Mouse (Mus musculus): Measurements from ENCODE around the gene Ttc13. TPM values are rescaled to one million over a fixed set of nuclear protein-coding genes. Genes with fewer than 3 reads are reported as not detected.

Gene Ttc13
- total RNA-seq, 2 experiments from 2014 or later, result 49.6 to 51.6 TPM

DNA sequence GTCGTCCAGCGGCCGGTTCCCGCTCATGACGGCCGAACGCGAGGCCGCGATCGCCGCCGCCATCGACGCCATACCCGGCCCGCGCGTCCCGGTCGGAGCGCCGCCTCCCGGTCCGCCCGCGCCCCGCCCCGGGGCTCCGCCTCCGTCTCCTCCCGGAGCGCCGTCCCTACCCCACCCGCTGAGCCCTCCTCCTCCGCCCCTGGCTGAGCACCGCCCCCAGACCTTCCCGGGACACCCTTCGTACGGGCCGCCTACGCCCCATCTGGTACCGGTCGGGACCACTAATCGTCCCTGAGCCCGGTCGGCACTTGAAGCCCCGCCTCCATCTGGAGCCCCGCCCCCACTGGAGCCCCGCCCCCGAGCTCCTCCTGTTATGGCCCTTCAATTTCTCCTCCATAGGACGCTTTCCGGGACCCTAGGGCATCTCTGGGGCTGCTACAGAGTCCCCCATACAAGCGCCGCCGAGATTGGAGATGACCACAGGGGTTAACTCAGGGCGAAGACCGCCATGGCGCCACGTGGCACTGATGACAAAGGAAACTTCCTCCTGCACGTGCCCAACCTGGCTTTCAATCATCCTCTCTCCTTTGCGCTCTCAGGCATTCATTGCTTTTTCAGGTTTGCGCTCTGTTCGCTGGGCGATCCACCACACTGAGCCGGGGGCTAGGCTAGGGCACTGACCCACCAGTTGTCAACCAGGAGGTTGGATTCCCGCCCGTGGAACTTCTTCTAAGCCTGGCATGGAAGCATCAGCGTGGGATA, 58.5 kb downstream of the Ttc13 start, which contains the start of gene 2310022B05Rik:
2310022B05Rik (minus strand) TSS at position 258 of the 762 bp plus-strand sequence.
- Histone ChIP-seq H3K27ac (peak within 1 kb of the TSS; percentile 90), H3K4me3 (peak within 1 kb of the TSS; percentile 86)
- peak; percentile 82 to 86 for DNase-seq (ENCODE audit: low spot score in 2 of 2)
- TF ChIP-seq CTCF (conservative IDR thresholded peaks at IDR 0.05), result peak; percentile 42

- peak overlapping the region; percentile 86 for H3K4me3 ChIP-seq
- DNase-seq (ENCODE audit: low spot score in 2 of 2), result no peak
- no peak for TF ChIP-seq CTCF (conservative IDR thresholded peaks at IDR 0.05)
- peak overlapping the region; percentile 90 for H3K27ac ChIP-seq
Observed at GRCm38 (mm10) chr8:124662446-124663111, 59.2 kb downstream of the Ttc13 start.

DNA sequence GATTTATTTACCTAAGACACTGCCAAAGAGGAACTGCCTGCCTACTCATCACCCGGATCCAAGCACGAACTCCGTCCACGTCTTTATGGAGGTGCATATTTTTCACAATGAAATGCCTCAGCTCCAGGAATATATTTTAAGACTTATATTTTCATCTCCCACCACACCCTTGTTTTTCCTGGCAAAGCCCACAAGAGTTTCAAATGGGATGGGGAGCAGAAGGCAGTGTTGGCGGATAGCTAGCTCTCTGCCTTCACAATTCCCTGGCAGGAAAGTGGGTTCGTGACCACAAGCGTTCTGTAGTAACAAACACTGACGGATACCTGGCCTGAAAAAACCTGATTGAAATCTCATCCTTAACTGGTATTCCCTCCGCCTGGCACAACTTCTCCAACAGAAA, 60.0 kb downstream of the Ttc13 start:
- TF ChIP-seq CTCF (conservative IDR thresholded peaks at IDR 0.05), result no peak
- DNase-seq (ENCODE audit: low spot score in 2 of 2), result peak in 1 of 2 experiments; percentile 51

GRCm38 (mm10) chr8:124658415-124658814, 63.4 kb downstream of the Ttc13 start:
- Histone ChIP-seq H3K4me3 (peak overlapping the region; percentile 18; the same call in 1 of the 2 replicates), H3K27ac (peak overlapping the region; percentile 90)
- DNase-seq (ENCODE audit: low spot score in 2 of 2), result peak in 1 of 2 experiments; percentile 34
- no peak for TF ChIP-seq CTCF (conservative IDR thresholded peaks at IDR 0.05)

More for the DNA sequence above, 60.0 kb downstream of the Ttc13 start:
- H3K27ac ChIP-seq, result peak overlapping the region; percentile 90
- peak overlapping the region; percentile 86 for H3K4me3 ChIP-seq

DNA sequence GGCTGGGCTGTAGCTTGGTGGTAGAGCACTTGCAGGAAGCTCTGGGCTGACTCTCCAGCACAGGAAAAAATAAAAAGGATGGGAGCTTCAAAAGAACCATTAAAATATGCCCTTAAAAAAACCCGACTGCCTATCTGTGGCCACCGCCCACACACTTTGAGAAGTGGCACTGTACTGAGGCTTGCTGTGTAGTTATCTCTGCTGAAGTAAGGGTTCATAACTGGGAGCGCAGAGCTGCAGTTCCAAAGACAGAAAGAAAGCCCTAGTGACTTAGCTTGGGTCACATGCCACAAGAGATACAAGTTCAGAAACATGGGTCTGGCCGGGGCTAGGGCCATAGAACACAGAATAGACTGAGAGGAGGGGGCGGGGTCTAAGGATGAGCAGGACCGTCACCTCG, 63.8 kb downstream of the Ttc13 start:
- Histone ChIP-seq H3K4me3 (no peak overlapping the region), H3K27ac (peak overlapping the region; percentile 90)
- DNase-seq (ENCODE audit: low spot score in 2 of 2), result no peak
- TF ChIP-seq CTCF (conservative IDR thresholded peaks at IDR 0.05), result no peak

- no peak for DNase-seq (ENCODE audit: low spot score in 2 of 2)
- H3K27ac ChIP-seq, result peak overlapping the region; percentile 11; the same call in 1 of the 2 replicates
Observed at GRCm38 (mm10) chr8:124653568-124654475, 68.0 kb downstream of the Ttc13 start.

GRCm38 (mm10) chr8:124652546-124652945, 69.2 kb downstream of the Ttc13 start:
- TF ChIP-seq CTCF (conservative IDR thresholded peaks at IDR 0.05), result no peak
- DNase-seq (ENCODE audit: low spot score in 2 of 2), result no peak
- no peak overlapping the region for H3K4me3 ChIP-seq
- H3K27ac ChIP-seq, result no peak overlapping the region; the same call in 1 of the 2 replicates

More at GRCm38 (mm10) chr8:124653568-124654475, 68.0 kb downstream of the Ttc13 start:
- no peak for TF ChIP-seq CTCF (conservative IDR thresholded peaks at IDR 0.05)
- no peak overlapping the region for H3K4me3 ChIP-seq

DNA sequence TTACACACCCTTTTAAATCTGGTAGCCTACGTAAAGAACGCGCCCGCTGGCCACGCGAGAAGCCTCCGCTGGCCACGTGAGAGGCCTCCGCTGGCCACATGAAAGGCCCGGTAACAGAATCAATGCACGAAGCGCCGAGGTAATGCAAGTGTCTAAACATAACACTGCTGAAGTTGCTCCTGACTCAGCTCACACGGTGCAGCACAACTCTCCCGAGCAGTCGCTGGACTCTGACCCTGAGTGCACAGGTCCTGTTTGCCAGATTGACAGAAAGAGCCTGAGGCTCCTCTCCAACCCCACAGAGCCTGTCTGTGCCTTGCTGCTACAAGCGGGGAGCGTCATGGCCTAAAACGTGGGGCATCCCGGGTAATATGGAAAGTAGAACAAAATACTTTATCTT, 70.0 kb downstream of the Ttc13 start:
- DNase-seq (ENCODE audit: low spot score in 2 of 2), result no peak
- TF ChIP-seq CTCF (conservative IDR thresholded peaks at IDR 0.05), result no peak
- Histone ChIP-seq H3K4me3 (no peak overlapping the region), H3K27ac (0 out of 2 replicates have a peak overlapping the region, but pooled peaks have one; percentile 10)

- TF ChIP-seq CTCF (conservative IDR thresholded peaks at IDR 0.05), result no peak
- DNase-seq (ENCODE audit: low spot score in 2 of 2), result no peak
- Histone ChIP-seq H3K27ac (no peak overlapping the region), H3K4me3 (no peak overlapping the region)
Observed at GRCm38 (mm10) chr8:124648311-124648710, 73.5 kb downstream of the Ttc13 start.

GRCm38 (mm10) chr8:124643540-124644339, 78.0 kb downstream of the Ttc13 start:
- TF ChIP-seq CTCF (conservative IDR thresholded peaks at IDR 0.05), result no peak
- Histone ChIP-seq H3K4me3 (no peak overlapping the region), H3K27ac (peak overlapping the region; percentile 77)
- DNase-seq (ENCODE audit: low spot score in 2 of 2), result peak; percentile 53 to 62

GRCm38 (mm10) chr8:124641599-124641998, 80.2 kb downstream of the Ttc13 start:
- TF ChIP-seq CTCF (conservative IDR thresholded peaks at IDR 0.05), result no peak
- H3K27ac ChIP-seq, result peak overlapping the region; percentile 5; the same call in 1 of the 2 replicates

DNA sequence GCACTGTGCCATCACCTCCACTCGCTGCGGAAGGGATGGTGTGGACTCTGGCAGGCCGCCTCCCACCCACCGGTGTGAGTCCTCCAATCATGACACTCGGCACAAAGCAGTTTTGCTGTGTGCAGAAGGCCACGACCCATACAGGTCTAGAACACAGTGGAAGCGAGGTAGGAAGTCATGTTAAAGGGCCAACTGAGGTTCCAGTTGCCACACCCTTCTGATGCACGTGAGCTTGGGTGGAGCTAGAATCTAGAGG, 86.6 kb downstream of the Ttc13 start:
- no peak for DNase-seq (ENCODE audit: low spot score in 2 of 2)
- Histone ChIP-seq H3K4me3 (no peak overlapping the region), H3K27ac (peak overlapping the region; percentile 79; the same call in 1 of the 2 replicates)
- TF ChIP-seq CTCF (conservative IDR thresholded peaks at IDR 0.05), result no peak

More at GRCm38 (mm10) chr8:124641599-124641998, 80.2 kb downstream of the Ttc13 start:
- no peak for DNase-seq (ENCODE audit: low spot score in 2 of 2)
- no peak overlapping the region for H3K4me3 ChIP-seq

Data from layer of hippocampus, adult 2 months (tissue).